Mouse (Mus musculus): ENCODE data around the gene Flywch2.

The Flywch2 gene

DNA sequence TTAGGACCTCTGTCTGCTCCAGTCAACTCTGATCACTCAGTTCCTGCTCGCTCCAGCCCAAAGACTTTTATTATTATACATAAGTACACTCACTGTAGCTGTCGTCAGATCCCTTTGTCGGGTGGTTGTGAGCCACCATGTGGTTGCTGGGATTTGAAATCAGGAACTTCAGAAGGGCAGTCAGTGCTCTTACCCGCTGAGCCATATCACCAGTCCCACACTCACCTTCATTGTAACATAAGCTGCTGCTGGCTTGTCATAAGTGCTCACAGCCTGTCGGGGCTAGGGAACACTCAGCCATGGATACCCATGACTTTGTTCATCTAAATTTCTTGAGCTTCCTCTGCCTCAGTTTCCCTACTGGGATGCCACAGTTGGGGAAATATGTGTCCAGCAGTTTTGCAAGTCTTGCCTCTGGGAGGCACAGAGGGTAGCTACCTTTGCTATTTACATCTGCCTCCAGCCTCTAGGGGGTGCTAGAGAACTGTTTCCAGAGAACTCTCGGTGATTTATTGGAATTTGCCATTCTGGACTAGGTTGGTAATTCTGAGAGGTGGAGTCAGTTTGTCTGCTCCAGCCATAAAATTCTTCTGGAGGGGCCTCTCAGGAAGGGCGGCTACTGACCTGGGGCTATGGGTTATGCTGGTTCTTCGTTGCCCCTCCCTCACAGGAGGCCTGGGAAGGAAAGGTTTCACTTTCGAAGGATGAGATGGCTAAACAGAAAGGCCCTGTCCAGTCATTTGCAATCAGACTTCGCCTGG is 37.1 kb downstream of the Flywch2 start:
- DNase-seq (ENCODE audit: low read depth, low spot score) = no peak

DNA sequence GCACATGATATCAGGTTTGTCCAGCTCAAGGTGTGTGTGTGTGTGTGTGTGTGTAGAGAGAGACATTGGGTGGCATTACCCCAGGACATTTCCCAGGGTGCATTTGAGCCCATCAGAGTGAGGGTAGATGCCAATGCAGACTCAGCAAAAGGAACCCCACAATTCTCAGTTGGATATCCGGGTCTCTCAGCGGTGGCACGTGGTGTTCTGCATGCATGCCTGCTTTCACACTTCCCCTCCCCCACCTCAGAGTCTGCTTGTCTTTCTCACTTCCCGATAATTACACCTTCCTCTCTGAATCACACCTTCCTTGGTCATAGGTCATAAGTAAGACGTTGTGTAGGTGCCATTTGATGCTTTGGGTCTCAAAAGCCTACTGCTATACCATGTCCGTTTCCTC is 37.9 kb downstream of the Flywch2 start:
- DNase-seq (ENCODE audit: low read depth, low spot score) = no peak

DNA sequence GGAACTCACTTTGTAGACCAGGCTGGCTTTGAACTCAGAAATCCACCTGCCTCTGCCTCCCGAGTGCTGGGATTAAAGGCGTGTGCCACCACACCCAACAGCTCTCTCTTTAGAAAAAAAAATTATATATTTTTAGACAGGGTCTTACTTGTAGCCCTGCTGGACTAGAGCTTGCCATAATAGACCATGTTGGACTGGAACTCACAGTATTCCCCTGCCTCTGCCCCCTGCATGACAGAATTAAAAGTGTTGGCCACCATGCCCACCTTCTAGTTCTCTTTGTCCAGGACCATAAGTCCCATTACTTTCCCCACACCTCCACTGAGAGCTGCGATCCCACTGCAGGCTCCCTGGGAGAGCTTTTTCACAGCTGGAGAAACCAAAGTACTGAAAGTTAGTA is 38.4 kb downstream of the Flywch2 start:
- DNase-seq (ENCODE audit: low read depth, low spot score) = no peak

DNA sequence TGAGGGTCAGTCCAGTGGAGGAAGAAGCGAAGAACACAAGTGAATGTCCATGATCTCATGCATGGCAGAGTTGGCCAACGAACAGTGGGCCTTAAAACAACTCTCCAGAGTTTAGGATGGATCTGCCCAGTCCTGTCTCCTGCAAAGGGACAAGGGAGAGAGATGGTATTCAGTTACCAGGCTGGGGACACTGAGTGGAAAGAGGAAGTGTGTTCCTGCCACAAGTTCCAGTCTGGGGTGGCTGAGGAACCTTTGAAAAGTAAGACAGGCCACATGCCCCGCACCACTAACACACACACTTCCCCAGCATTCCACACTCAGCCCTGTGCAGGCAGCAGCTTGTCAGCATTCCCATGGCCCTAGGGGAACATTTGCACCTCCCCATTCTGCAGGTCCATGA is 39.1 kb downstream of the Flywch2 start:
- DNase-seq (ENCODE audit: low read depth, low spot score) = no peak

DNA sequence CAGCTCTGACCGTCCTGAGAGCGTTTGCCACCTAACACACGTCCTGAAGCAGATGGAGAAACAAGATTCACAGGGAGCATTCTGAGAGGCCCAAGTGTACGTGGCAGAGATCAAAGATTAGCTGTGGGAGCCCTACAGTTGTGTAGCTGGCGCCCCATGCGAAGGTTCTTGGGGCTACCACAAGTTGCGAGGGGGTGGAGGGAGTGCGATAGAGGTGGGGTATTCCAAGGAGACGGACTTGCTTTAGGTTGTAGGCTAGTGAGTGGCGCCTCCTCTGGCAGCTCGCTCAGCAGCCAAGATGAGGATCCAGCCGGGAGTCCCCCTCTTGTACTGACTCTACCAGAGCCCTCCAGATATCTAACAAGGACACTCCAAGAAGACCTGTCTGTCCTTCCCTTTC is 39.6 kb downstream of the Flywch2 start:
- no peak for DNase-seq (ENCODE audit: low read depth, low spot score)

DNA sequence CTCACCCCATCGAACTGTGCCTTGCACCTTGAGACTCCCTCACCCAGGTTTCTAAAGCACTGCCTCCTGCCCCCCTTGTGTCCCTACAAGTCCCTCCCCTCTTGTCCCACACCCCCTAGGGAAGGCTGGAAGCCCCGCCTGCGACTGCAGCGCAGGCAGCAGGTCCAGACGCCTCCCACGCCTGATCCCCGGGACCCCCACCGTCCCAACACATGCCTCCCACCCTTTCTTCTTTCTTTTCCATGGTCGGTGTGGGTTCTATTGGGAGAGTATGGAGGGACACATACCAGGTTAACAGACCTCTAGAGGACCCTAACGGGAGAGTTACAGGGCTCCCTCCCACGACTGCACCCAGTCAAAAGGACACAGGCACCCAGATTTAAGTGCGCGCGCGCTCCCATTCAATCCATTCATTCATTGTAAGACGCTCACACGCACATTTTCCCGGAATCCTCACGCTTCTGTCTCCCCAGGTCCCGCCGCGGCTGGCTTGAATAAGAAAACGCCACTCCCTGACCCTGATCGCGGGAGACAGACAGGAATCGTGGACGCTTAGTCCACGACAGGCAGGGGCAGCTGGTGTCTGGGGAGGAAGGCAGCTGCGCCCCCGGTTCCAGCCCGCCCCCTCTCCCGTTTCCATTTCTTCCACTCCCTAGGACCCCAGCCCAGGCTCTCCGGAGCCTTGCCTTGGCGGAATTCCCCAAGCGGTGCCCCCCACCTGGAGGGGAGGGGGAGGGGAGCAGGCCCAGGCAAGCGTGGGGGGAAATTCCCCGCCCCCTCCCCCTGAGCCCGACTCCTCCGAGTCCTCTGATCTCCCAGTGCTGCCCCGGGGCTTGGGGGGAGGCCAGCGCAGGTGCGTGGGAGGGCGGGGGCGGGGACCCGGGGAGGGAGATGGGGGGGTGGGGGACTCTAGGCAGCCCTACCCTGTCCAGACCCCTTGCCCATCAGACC is 40.3 kb downstream of the Flywch2 start, which contains the start of gene Kremen2:
Gene Kremen2, minus strand, starts transcription at position 533 of the 951 bp plus-strand sequence.
- no peak for DNase-seq (ENCODE audit: low read depth, low spot score)

DNA sequence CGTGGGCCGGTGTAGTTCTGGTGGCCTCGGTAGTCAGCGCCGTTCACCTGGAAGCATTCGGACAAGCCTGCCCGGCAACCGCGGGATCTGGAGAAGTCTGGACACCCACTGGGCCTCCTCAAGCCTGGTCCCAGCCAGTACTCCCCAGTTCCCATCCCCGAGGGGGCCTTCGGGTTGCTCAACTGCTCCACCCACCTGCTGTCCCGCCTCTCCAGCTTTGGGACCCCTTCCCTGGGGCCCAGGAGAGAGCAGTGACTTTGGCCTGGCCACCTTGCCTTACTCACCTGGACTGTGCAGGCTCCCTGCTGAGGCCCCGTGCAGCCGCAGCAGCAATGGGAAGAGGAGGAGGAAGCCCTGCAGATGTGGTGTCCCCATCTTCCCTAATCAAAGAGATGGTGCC is 41.2 kb downstream of the Flywch2 start:
- no peak for DNase-seq (ENCODE audit: low read depth, low spot score)

DNA sequence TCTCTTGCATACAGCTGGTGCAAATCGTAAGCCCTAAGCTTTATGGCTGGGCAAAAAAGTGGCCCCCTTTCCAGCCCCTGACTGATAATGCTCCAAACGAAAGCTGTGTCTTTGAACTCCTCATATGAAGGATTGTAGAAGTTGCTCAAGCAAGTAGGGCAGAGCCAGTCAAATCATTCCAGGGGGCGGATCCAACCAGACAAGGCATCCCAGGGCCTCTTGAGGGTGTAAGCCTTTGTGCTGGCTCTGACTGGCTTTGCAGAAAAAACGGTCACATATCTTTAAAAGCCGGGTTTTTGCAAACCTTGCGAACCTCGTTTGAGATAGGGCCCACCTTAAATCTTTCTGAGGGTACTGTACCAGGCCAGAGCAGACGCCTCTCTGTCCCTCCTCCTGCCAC is 41.8 kb downstream of the Flywch2 start:
- DNase-seq (ENCODE audit: low read depth, low spot score) = no peak

DNA sequence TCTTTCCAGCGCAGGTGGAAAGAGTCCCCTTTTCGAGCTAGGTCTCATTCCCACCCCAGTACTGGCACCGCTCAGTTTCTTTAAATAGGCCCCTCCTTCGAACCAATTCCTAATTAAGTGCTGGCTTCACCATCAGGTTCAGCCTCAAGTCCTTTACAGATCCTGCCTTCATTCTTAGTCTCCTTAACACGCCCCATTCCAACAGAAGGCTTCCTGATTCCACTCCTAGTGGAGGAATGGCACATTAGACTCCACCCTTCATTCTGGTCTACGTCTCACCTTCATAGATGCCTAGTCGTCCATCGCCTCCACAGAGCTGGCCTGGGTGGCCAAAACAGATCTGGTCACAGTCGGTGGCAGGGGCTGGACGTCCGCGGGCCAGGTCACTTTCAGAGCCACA is 42.9 kb downstream of the Flywch2 start:
- no peak for DNase-seq (ENCODE audit: low read depth, low spot score)

DNA sequence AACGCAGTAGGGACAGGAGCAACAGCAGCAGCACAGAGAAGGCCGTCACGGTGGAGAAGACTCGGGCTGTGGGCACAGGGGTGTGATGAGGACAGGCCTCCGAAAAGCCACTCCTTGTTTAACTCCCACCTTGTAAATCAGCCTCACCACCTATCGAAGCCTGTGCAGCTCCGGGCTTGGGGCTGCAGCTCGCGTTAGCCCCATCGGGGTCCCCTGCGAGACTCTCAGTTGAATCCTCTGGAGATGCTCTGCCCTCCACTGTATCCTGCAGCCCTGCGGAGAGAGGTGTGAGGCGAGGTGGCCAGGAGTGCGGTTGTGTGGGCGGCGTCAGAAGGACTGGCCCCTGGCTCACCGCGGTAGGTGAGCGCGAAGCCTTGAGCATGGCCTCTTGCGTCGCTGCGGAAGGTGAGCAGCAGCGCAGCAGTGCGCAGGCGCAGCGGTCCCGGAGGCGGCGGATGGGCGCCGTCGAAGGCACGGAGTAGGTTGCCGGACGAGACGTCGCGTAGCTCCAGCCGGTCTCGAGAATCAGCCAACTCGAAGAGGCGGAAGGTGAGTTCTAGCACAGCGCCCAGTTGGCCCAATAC is 43.6 kb downstream of the Flywch2 start:
- DNase-seq (ENCODE audit: low read depth, low spot score) = no peak

DNA sequence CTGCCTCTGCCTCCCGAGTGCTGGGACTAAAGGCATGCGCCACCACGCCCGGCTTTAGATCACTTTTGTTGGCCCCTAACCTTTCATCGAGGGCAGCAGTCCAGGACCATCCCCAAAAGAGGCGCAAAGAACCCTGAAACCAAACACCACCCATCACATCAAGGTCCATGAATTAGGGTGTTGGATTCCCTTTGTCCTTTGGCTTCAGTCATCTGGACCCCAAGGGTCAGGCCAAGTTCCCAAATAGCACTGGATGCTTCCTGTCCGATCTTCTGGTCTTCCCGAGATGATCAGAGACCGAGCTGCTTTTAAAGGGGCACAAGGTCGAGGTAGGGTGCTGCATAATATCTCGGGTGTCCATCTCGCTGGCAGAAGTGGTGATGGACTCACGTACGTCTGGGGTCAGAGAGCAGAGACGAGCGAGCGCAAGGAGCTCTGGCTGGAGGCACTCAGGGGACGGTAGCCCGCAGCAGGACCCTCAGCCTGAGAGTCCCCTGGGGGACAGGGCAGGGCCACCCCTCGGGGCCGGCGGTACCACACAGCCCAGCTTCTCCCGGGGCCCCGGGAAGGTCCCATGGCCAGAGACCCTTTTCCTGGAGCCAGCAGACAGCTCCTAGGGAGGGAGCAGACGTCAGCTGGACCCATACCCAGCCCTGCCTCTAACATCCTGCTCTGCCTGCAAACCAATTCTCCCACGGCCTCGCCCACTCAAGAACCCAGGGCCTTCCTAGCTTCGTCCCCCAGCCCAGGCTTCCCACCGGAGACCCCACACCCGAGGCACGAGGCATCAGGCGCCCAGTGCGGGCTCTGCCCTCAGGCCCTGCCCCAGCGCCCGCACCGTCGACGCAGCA is 44.3 kb downstream of the Flywch2 start:
- no peak for DNase-seq (ENCODE audit: low read depth, low spot score)

DNA sequence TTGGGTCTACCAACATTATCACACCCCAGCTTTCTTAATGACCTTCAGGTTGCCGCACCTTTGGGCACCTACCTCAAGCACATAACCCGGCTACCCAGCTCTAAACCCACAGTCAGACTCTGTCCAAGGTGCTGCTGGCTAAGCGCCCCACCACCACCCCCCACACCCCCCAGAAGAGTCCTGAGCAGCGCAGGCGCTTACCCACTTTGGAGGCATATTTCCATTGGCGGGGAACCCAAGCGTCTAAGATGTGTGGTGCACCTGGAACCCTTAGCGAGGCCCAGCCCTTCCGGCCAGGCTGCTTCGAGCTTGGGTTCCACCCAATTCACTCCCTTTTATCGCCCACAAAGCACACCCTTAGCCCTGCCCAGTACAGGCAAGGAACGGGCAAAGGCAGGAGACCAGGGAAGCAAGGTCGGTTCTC is 45.3 kb downstream of the Flywch2 start, which contains the start of gene Paqr4:
Gene Paqr4, minus strand, starts transcription at position 270 of the 424 bp plus-strand sequence.
- no peak for DNase-seq (ENCODE audit: low read depth, low spot score)

DNA sequence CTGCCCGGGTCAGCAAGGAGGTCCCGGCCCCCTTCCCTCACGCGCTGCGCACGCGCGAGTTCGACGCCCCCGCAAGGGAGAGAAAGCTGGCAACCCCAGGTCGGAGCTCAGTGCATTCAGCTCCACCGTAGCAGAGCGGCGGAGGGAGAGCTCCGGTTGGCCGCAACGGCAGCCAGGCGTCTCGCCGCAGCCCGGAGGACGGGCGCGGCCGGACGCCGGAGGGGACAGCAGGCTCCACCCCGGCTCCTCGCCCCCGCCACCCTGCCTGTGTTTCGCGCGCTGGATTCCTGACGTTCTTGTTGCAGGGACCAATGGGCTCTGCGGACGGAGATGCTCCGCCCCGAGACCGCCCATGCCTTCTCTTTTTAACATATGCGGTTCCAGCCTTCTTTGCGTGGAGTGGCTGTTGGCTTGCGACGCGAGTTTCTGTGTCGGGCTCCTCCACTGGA is 45.7 kb downstream of the Flywch2 start:
- peak; percentile 76 for DNase-seq (ENCODE audit: low read depth, low spot score)

DNA sequence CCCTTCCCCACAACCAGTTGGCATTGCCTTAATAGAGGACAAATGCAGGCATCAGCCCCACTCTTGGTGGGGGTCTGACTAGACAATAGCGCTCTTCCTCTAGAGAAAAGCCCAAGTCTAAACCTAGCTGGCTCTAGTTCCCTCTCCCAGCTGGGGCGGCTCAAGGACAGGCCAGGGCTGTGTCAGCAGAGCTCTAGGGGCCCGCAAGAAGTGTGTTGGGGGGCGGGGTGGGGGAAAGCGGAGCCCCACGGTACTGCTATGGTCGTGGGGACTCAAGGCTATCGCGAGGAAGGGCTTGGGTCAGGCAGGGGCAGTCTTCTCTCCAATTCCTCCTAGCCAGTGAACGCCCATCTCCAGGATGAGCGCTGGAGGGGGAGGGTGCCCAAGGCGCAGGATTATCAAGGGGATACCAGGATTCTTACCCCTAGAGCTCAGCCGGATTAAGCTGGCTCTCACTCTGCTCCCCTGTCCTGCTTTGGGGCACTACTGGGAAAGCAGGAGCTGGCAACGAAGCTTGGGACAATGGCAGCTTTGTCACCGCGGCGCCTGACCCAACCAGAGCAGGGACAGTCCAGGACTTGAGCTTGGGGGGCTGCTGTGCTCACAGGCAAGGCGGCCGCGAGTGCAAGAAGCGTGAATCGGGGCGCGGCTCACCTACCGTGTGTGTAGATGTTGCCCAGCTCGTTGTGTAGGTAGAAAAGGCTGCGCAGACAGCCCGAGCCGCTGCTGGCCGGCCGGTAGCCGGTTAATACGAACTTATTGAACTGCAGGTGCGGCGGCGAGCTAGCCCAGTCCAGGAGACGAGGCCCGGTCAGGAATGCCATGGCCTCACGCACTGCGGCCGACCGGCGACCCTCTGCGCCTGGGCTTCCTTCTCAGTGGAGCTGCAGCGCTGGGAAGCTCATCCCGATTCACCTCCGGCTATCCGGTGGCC is 46.4 kb downstream of the Flywch2 start:
- peak; percentile 80 for DNase-seq (ENCODE audit: low read depth, low spot score)

DNA sequence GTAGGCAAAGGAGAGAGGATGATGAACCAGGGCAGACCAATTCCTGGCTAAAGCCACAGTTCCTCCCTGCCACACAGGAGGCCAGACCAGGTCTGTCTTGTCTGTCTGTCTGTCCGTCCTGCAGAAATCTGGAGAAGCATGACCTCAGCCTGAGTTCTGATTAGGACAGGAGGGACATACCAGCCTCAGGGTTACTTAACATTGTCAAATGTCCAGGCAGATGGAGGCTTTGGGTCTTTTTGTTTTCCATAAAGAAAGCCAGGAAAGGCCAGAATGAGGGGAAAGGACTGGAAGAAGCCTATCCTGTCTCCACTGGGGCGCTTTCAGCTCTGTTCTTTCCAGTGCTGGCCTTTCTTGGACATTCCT is 47.1 kb downstream of the Flywch2 start:
- no peak for DNase-seq (ENCODE audit: low read depth, low spot score)

DNA sequence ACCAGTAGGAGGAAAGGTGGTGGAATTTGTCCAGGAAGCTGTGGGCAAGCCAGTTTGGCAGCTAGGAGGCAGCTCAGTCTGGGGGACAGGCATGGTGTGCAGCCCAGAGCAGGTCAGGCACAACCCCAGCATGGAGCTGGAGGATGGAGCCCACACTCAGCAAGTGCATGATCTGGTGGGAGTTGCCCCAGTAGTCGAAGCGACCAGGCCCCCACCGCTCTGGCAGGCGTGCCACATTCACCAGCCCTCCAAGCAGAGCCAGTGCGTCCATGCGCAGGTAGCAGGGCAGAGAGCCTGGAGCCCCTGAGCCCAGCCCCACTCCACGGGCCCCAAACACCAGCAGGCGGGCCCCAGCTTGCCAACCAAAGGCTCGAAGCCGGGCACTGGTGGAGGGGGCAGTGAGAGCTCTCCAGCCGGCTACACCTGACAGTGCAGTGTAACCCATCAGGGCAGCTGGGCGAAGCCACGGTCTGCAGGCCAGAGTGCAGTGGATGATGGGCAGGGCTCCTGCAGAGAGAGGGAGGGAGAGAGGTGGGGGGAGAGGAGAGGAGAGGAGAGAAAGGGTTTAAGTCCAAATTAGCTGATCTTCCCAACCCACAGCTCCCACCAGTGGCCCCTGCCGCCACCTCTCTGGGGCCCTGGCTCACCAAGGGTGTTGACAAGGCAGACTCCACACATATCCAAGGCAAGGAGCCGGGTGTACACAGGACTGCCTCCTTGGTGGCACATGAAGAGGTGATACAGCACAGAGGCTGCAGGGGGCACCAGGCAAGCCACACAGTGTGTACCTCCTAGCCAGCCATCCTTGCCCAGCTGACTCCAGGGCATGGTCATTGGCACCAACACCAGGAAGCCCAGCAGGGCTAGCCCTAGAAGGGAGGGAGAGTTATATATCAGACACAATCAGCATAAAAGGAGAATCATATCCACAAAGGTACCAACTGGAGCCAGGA is 48.1 kb downstream of the Flywch2 start:
- DNase-seq (ENCODE audit: low read depth, low spot score) = no peak

DNA sequence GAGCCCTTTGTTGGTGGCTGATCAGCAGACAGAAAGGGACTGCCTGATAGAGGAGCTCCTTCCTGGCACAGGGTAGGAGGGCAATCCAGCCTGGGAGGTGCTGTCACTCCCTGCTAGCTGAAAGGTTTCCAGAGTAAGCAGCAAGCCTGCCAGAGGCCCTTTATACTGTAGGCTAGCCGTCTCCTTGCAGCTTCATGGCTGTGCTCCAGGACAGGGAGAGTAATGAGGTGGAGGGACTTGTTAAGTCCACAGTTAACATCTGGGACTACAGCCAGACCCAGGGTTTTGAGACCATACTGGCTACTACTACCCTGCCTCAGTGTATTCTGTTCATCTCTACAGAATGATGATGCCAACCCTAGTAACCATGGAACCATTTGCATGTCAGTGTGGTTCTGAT is 51.5 kb downstream of the Flywch2 start:
- no peak for DNase-seq (ENCODE audit: low read depth, low spot score)

DNA sequence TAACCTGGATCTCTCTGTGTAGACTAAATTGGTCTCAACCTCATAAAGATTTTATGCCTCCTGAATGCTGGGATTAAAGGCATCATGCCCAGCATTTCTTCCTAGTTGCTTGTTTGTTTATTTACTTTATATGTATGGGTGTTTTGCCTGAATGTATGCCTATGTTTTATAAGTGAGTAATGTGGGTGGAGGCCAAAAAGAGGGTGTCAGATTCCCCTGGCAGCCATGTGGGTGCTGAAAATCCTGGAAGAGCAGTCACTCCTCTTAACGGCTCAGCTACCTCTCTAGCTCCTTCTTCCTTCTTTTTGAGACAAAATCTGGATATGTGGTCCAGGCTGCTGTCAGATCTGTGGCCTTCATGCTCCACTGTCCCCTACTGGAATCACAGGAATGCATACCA is 55.4 kb downstream of the Flywch2 start:
- no peak for DNase-seq (ENCODE audit: low read depth, low spot score)

All from retina, adult 2 months (tissue).